Mouse (Mus musculus): ENCODE results near the gene Yod1. TPM values are rescaled to one million over a fixed set of nuclear protein-coding genes. Genes with fewer than 3 reads are reported as not detected.

Yod1 gene
- polyA plus RNA-seq, 1 experiment: 3.5 TPM

DNA sequence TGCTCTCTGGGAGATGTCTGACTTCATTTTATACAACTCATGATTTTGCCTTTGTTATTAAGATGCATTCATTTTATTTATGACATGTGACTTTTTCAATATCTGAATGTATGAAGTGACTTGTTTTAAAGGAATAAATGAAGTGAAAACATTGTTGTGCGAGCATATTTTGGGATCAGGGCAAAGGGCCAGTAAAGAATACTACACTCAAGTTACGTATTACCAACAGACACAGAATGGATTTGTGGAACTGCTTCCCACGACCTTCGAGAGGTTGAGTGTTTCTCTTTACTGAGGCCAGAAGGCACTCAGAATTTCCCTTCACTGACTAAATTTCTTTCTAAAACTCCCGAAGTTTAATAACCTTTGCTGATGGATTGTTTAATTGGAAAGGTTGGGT, 7.1 kb downstream of the Yod1 start:
- Histone ChIP-seq H3K27ac (replicated peaks; ENCODE audit: low read depth, low read length) (no peak overlapping the region; the same call in 1 of the 2 replicates), H3K4me3 (ENCODE audit: insufficient read depth, low read depth, low read length) (no peak overlapping the region), H3K4me1 (ENCODE audit: control insufficient read depth, insufficient read depth, insufficient read length, low read length) (no peaks in the 10 kb centered on the region)

GRCm38 (mm10) chr1:130726396-130726795, 9.3 kb downstream of the Yod1 start:
- H3K4me1 ChIP-seq (ENCODE audit: control insufficient read depth, insufficient read depth, insufficient read length, low read length): no peaks in the 10 kb centered on the region
- H3K27ac ChIP-seq (replicated peaks; ENCODE audit: low read depth, low read length): no peak overlapping the region
- no peak overlapping the region for H3K4me3 ChIP-seq (ENCODE audit: insufficient read depth, low read depth, low read length)

GRCm38 (mm10) chr1:130728070-130728469, 10.9 kb downstream of the Yod1 start:
- H3K4me1 ChIP-seq (ENCODE audit: control insufficient read depth, insufficient read depth, insufficient read length, low read length): no peaks in the 10 kb centered on the region
- H3K4me3 ChIP-seq (ENCODE audit: insufficient read depth, low read depth, low read length): no peak overlapping the region
- H3K27ac ChIP-seq (replicated peaks; ENCODE audit: low read depth, low read length): no peak overlapping the region

GRCm38 (mm10) chr1:130728708-130729107, 11.6 kb downstream of the Yod1 start:
- no peaks in the 10 kb centered on the region for H3K4me1 ChIP-seq (ENCODE audit: control insufficient read depth, insufficient read depth, insufficient read length, low read length)
- H3K4me3 ChIP-seq (ENCODE audit: insufficient read depth, low read depth, low read length): no peak overlapping the region
- H3K27ac ChIP-seq (replicated peaks; ENCODE audit: low read depth, low read length): no peak overlapping the region

- H3K4me3 ChIP-seq (ENCODE audit: insufficient read depth, low read depth, low read length): no peak within 1 kb of the TSS
- H3K4me1 ChIP-seq (ENCODE audit: control insufficient read depth, insufficient read depth, insufficient read length, low read length): no peaks in the 10 kb centered on the region
- no peak within 1 kb of the TSS for H3K27ac ChIP-seq (replicated peaks; ENCODE audit: low read depth, low read length)
These were observed 12.0 kb downstream of the Yod1 start, which contains the start of gene Pfkfb2 for GRCm38 (mm10) chr1:130729153-130729552. Pfkfb2 (minus strand) TSS chr1:130729253.

- no peak within 1 kb of the TSS for H3K27ac ChIP-seq (replicated peaks; ENCODE audit: low read depth, low read length)
- no peak within 1 kb of the TSS for H3K4me3 ChIP-seq (ENCODE audit: insufficient read depth, low read depth, low read length)
- H3K4me1 ChIP-seq (ENCODE audit: control insufficient read depth, insufficient read depth, insufficient read length, low read length): no peaks in the 10 kb centered on the region
These were observed 14.7 kb downstream of the Yod1 start, which contains the start of gene AA986860 for GRCm38 (mm10) chr1:130731741-130732337. AA986860 (plus strand) TSS chr1:130731976.

- Histone ChIP-seq H3K27ac (replicated peaks; ENCODE audit: low read depth, low read length) (no peak overlapping the region), H3K4me3 (ENCODE audit: insufficient read depth, low read depth, low read length) (no peak overlapping the region), H3K4me1 (ENCODE audit: control insufficient read depth, insufficient read depth, insufficient read length, low read length) (0 out of 2 replicates have a peak, but pooled peaks cover 3% of the 10 kb centered on the region)
These were observed 15.9 kb downstream of the Yod1 start for GRCm38 (mm10) chr1:130732706-130733658.

DNA sequence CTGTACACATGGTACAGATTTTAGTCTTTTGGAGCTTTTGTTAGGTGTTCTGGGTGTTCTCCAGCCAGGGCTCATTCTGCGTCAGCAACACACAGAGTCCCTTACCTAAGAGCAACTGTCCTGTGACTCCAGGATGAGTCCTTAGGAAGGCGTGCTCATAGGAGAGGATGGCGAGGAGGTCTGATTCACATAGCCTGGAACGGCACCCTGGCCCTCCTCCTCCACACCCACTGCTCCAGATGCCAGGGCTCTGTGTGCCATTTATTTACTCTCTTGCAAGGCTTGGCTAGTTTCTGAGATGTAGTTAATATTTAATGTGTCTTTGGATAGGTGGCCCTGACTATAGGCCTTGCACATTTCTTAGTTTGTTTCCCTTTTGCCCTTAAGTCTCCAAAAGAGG, 16.5 kb downstream of the Yod1 start:
- no peak overlapping the region for H3K4me3 ChIP-seq (ENCODE audit: insufficient read depth, low read depth, low read length)
- H3K27ac ChIP-seq (replicated peaks; ENCODE audit: low read depth, low read length): no peak overlapping the region

GRCm38 (mm10) chr1:130734452-130734851, 17.3 kb downstream of the Yod1 start:
- H3K4me3 ChIP-seq (ENCODE audit: insufficient read depth, low read depth, low read length): no peak overlapping the region
- no peak overlapping the region for H3K27ac ChIP-seq (replicated peaks; ENCODE audit: low read depth, low read length)
- 0 out of 2 replicates have a peak, but pooled peaks cover 3% of the 10 kb centered on the region for H3K4me1 ChIP-seq (ENCODE audit: control insufficient read depth, insufficient read depth, insufficient read length, low read length)

More for the DNA sequence above, 16.5 kb downstream of the Yod1 start:
- H3K4me1 ChIP-seq (ENCODE audit: control insufficient read depth, insufficient read depth, insufficient read length, low read length): 0 out of 2 replicates have a peak, but pooled peaks cover 3% of the 10 kb centered on the region

GRCm38 (mm10) chr1:130734852-130735251, 17.7 kb downstream of the Yod1 start:
- Histone ChIP-seq H3K27ac (replicated peaks; ENCODE audit: low read depth, low read length) (no peak overlapping the region), H3K4me1 (ENCODE audit: control insufficient read depth, insufficient read depth, insufficient read length, low read length) (0 out of 2 replicates have a peak, but pooled peaks cover 3% of the 10 kb centered on the region), H3K4me3 (ENCODE audit: insufficient read depth, low read depth, low read length) (no peak overlapping the region)

DNA sequence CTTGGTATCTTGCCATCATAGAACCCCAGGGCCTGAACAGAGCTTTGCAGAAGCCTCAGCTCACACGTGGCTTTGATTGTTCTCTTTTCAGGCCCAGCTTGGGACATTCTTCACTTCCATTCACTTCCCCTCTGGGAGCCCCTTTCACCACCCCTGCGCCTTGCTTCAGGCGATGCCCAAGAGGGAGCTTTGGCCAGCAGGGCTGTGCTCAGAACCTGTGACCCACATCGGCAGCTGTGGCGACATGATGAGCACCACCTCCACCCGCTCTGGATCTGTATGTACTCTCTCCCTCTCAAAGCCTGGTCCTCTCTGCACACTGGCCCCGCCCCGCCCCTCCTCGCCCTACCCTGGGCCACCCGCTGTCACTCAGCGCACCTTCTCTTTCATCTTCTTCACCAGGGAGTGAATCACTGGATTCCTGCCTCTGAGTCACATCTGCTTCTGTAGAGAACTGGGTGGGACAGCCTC, 20.3 kb downstream of the Yod1 start:
- Histone ChIP-seq H3K4me1 (ENCODE audit: control insufficient read depth, insufficient read depth, insufficient read length, low read length) (peaks cover 3% of the 10 kb centered on the region; the same call in 1 of the 2 replicates), H3K27ac (replicated peaks; ENCODE audit: low read depth, low read length) (no peak overlapping the region), H3K4me3 (ENCODE audit: insufficient read depth, low read depth, low read length) (no peak overlapping the region)

DNA sequence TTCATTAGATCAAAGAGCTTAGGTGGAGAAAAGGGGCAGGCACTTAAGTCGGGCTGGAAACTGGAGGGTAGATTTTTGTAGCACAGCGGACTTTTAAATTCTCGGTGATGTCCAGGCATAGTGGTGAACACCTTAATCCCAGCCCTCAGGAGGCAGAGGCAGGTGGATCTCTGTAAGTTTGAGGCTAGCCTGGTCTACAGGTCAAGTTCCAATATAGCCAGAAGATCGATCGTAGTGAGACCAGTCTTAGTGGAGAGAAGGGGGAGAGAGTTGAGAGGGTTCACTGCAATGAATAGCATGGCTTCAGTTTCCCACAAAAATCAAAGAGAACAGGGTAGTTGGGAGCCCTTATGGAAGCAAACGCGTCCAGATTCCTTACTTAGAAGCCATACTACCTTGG, 20.8 kb downstream of the Yod1 start:
- Histone ChIP-seq H3K27ac (replicated peaks; ENCODE audit: low read depth, low read length) (no peak overlapping the region), H3K4me1 (ENCODE audit: control insufficient read depth, insufficient read depth, insufficient read length, low read length) (peaks cover 3% of the 10 kb centered on the region; the same call in 1 of the 2 replicates), H3K4me3 (ENCODE audit: insufficient read depth, low read depth, low read length) (no peak overlapping the region)

DNA sequence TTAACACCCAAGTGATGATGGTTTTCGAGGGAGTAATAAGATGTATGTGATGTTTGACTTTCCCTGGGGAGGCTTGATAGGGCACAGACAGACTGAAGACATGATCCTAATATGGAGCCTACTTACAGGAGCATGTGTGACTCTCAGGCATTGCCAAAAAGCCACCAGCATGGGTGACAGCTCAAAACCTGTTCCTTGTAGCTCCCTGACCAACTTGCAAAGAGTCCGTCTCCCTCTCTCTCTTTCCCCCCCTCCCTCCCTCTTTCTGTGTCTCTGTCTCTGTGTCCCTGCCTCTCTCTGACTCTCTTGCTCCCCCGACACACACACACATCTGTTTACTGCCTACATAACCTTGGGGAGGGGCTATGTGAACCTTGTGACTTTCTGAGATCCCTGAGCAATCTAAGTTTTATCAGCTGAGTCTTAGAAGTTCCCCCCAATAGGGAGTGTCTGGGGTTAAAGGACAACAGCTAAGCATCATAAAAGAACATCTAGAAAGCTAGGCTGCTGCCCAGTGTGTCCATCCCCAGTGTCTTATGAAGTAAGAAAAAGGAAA, 21.5 kb downstream of the Yod1 start:
- peaks cover 3% of the 10 kb centered on the region; the same call in 1 of the 2 replicates for H3K4me1 ChIP-seq (ENCODE audit: control insufficient read depth, insufficient read depth, insufficient read length, low read length)
- H3K4me3 ChIP-seq (ENCODE audit: insufficient read depth, low read depth, low read length): no peak overlapping the region
- H3K27ac ChIP-seq (replicated peaks; ENCODE audit: low read depth, low read length): no peak overlapping the region

- Histone ChIP-seq H3K4me1 (ENCODE audit: control insufficient read depth, insufficient read depth, insufficient read length, low read length) (peaks cover 3% of the 10 kb centered on the region; the same call in 1 of the 2 replicates), H3K4me3 (ENCODE audit: insufficient read depth, low read depth, low read length) (no peak overlapping the region), H3K27ac (replicated peaks; ENCODE audit: low read depth, low read length) (no peak overlapping the region)
These were observed 22.5 kb downstream of the Yod1 start for GRCm38 (mm10) chr1:130739636-130740035.

- H3K27ac ChIP-seq (replicated peaks; ENCODE audit: low read depth, low read length): no peak overlapping the region
- peaks cover 3% of the 10 kb centered on the region; the same call in 1 of the 2 replicates for H3K4me1 ChIP-seq (ENCODE audit: control insufficient read depth, insufficient read depth, insufficient read length, low read length)
- no peak overlapping the region for H3K4me3 ChIP-seq (ENCODE audit: insufficient read depth, low read depth, low read length)
These were observed 23.1 kb downstream of the Yod1 start for GRCm38 (mm10) chr1:130740227-130740648.

Data from brown adipose tissue, adult 24 weeks (tissue).